Mouse (Mus musculus) hindbrain, embryonic 14.5 days (tissue): ENCODE data around the gene Zfp109. TPM values are rescaled to one million over a fixed set of nuclear protein-coding genes. Genes with fewer than 3 reads are reported as not detected.

Experiments used
- ATAC-seq: fragments of 200-750 bp; cut with Nextera tagmentation; 2 replicates; pipeline ENCODE4 v1.8.0; 2017; ENCODE audit warnings: moderate number of reproducible peaks, mild to moderate bottlenecking, moderate TSS enrichment, moderate library complexity; ENCODE audit not compliant: low FRiP score
- DNase-seq: peaks from one replicate; pipeline ENCODE4 v3.0.0-alpha.2; 2015; ENCODE audit warnings: low spot score
- H3K27ac ChIP-seq: fragments of 300-500 bp; sonication (generic); 2 replicates; pipeline ENCODE4 v1.5.1; 2014; ENCODE audit warnings: mild to moderate bottlenecking, moderate library complexity
- H3K27me3 ChIP-seq: fragments of 300-500 bp; sonication (generic); 2 replicates; pipeline ENCODE4 v1.6.1; 2014; ENCODE audit warnings: mild to moderate bottlenecking, low read length, mixed read lengths; ENCODE audit not compliant: control insufficient read depth, insufficient read depth
- H3K36me3 ChIP-seq: fragments of 300-500 bp; sonication (generic); replicated peaks from 2 replicates; pipeline ENCODE4 v1.6.1; 2014; ENCODE audit not compliant: control insufficient read depth, insufficient read depth
- H3K4me1 ChIP-seq: fragments of 300-500 bp; sonication (generic); replicated peaks from 2 replicates; pipeline ENCODE4 v1.6.1; 2014; ENCODE audit warnings: antibody characterized with exemption, low read length, mixed read lengths; ENCODE audit not compliant: control insufficient read depth, insufficient read depth
- H3K4me2 ChIP-seq: fragments of 300-500 bp; sonication (generic); replicated peaks from 2 replicates; pipeline ENCODE4 v1.6.1; 2014; ENCODE audit warnings: mild to moderate bottlenecking, moderate library complexity
- H3K4me3 ChIP-seq: fragments of 300-500 bp; sonication (generic); replicated peaks from 2 replicates; pipeline ENCODE4 v1.5.1; 2014; ENCODE audit warnings: mild to moderate bottlenecking, low read length
- H3K9ac ChIP-seq: fragments of 300-500 bp; sonication (generic); 2 replicates; pipeline ENCODE4 v1.6.1; 2014
- H3K9me3 ChIP-seq: fragments of 300-500 bp; sonication (generic); 2 replicates; pipeline ENCODE4 v1.6.1; 2016; ENCODE audit warnings: low read length; ENCODE audit not compliant: control insufficient read depth
- WGBS: fragments of 180-500 bp; shearing (Covaris S2); extraction: QIAGEN DNeasy Blood & Tissue Kit; methylation state at CpG from one replicate; pipeline ENCODE4 v1.1.7; 2014; 5-methylcytosine and 5-hydroxymethylcytosine counted together
- polyA plus RNA-seq: library from polyadenylated mRNA; unstranded; fragments of >200 nt; fragmentation: Nextera tagmentation; extraction: Ambion mirVana; gene quantifications from 2 replicates; pipeline ENCODE4 v1.2.1, GENCODE M21; 2014

The Zfp109 gene
- polyA plus RNA-seq, 1 experiment from 2014 or later: 2.9 TPM

GRCm38 (mm10) chr7:24269667-24270287, 32.4 kb upstream of the Zfp109 start:
- peaks cover 14% of the 10 kb centered on the region for H3K36me3 ChIP-seq
- peak overlapping the region; percentile 81; the same call in 1 of the 2 replicates for H3K27ac ChIP-seq
- WGBS: 38% methylated on average over 7 of the region's 7 CpGs
- peak overlapping the region; percentile 81 for H3K9ac ChIP-seq
- no peak for DNase-seq
- H3K27me3 ChIP-seq: no peaks in the 10 kb centered on the region
- H3K4me3 ChIP-seq: peak overlapping the region; percentile 65
- peak; percentile 64 for ATAC-seq
- peaks cover 5% of the 10 kb centered on the region for H3K4me1 ChIP-seq
- peak overlapping the region; percentile 74 for H3K4me2 ChIP-seq
- H3K9me3 ChIP-seq: no peaks in the 10 kb centered on the region

- Histone ChIP-seq H3K4me3 (no peak overlapping the region), H3K4me1 (peaks cover 5% of the 10 kb centered on the region), H3K27me3 (no peaks in the 10 kb centered on the region), H3K27ac (no peak overlapping the region), H3K9ac (no peak overlapping the region), H3K9me3 (no peaks in the 10 kb centered on the region), H3K4me2 (no peak overlapping the region), H3K36me3 (peaks cover 8% of the 10 kb centered on the region; the same call in 1 of the 2 replicates)
- DNase-seq (no peak), ATAC-seq (no peak)
- 80% methylated on average over 3 of the region's 3 CpGs for WGBS
These were observed 31.9 kb upstream of the Zfp109 start for GRCm38 (mm10) chr7:24269256-24269655.

GRCm38 (mm10) chr7:24268176-24269155, 31.1 kb upstream of the Zfp109 start:
- no peak for ATAC-seq
- Histone ChIP-seq H3K4me1 (peaks cover 5% of the 10 kb centered on the region), H3K9ac (no peak overlapping the region), H3K36me3 (0 out of 2 replicates have a peak, but pooled peaks cover under 1% of the 10 kb centered on the region), H3K27ac (no peak overlapping the region), H3K4me2 (no peak overlapping the region), H3K4me3 (no peak overlapping the region), H3K9me3 (no peaks in the 10 kb centered on the region), H3K27me3 (no peaks in the 10 kb centered on the region)
- no peak for DNase-seq
- 67% methylated on average over 24 of the region's 24 CpGs for WGBS

- ATAC-seq (no peak), DNase-seq (no peak)
- H3K9ac ChIP-seq: no peak overlapping the region
- H3K4me3 ChIP-seq: no peak overlapping the region
- 94% methylated on average over 4 of the region's 4 CpGs for WGBS
- H3K36me3 ChIP-seq: peaks cover 24% of the 10 kb centered on the region
- H3K27me3 ChIP-seq: no peaks in the 10 kb centered on the region
- H3K9me3 ChIP-seq: no peaks in the 10 kb centered on the region
- 0 out of 2 replicates have a peak, but pooled peaks cover 5% of the 10 kb centered on the region for H3K4me1 ChIP-seq
- H3K4me2 ChIP-seq: no peak overlapping the region
- H3K27ac ChIP-seq: no peak overlapping the region
These were observed 22.6 kb upstream of the Zfp109 start for GRCm38 (mm10) chr7:24260000-24260312.

GRCm38 (mm10) chr7:24259306-24259999, 22.1 kb upstream of the Zfp109 start:
- H3K4me2 ChIP-seq: no peak overlapping the region
- ATAC-seq (no peak), DNase-seq (no peak)
- no peak overlapping the region for H3K4me3 ChIP-seq
- no peaks in the 10 kb centered on the region for H3K27me3 ChIP-seq
- H3K4me1 ChIP-seq: 0 out of 2 replicates have a peak, but pooled peaks cover 7% of the 10 kb centered on the region
- WGBS: 92% methylated on average over 13 of the region's 13 CpGs
- H3K36me3 ChIP-seq: peaks cover 24% of the 10 kb centered on the region
- H3K9me3 ChIP-seq: no peaks in the 10 kb centered on the region
- H3K27ac ChIP-seq: no peak overlapping the region
- no peak overlapping the region for H3K9ac ChIP-seq

- no peaks in the 10 kb centered on the region for H3K9me3 ChIP-seq
- DNase-seq: peak; percentile 94
- H3K4me2 ChIP-seq: peak within 1 kb of the TSS; percentile 75
- H3K27ac ChIP-seq: 0 out of 2 replicates have a peak within 1 kb of the TSS, but pooled peaks have one; percentile 43
- H3K27me3 ChIP-seq: no peaks in the 10 kb centered on the region
- WGBS: 20% methylated on average over 21 of the region's 21 CpGs
- H3K4me1 ChIP-seq: peaks cover 7% of the 10 kb centered on the region; the same call in 1 of the 2 replicates
- ATAC-seq: peak; percentile 92
- peaks cover 3% of the 10 kb centered on the region; the same call in 1 of the 2 replicates for H3K36me3 ChIP-seq
- peak within 1 kb of the TSS; percentile 53 for H3K4me3 ChIP-seq
- peak within 1 kb of the TSS; percentile 68 for H3K9ac ChIP-seq
These were observed 17.5 kb upstream of the Zfp109 start, which contains the start of gene Zfp108 for GRCm38 (mm10) chr7:24254633-24255474. Gene Zfp108 (plus strand): TSS chr7:24254794.

GRCm38 (mm10) chr7:24253779-24254615, 16.6 kb upstream of the Zfp109 start:
- Histone ChIP-seq H3K4me1 (peaks cover 7% of the 10 kb centered on the region; the same call in 1 of the 2 replicates), H3K9me3 (no peaks in the 10 kb centered on the region), H3K4me2 (peak overlapping the region; percentile 75), H3K9ac (peak overlapping the region; percentile 68; the same call in 1 of the 2 replicates), H3K36me3 (no peaks in the 10 kb centered on the region), H3K27ac (0 out of 2 replicates have a peak overlapping the region, but pooled peaks have one; percentile 43), H3K4me3 (peak overlapping the region; percentile 53), H3K27me3 (no peaks in the 10 kb centered on the region)
- WGBS: 62% methylated on average over 9 of the region's 9 CpGs
- ATAC-seq (peak; percentile 64; the same call in 1 of the 2 replicates), DNase-seq (no peak)

GRCm38 (mm10) chr7:24211343-24211742, 26.0 kb downstream of the Zfp109 start, which contains the start of gene Zfp111:
Gene Zfp111 (minus strand): TSS chr7:24211443.
- no peak within 1 kb of the TSS for H3K9ac ChIP-seq
- H3K27me3 ChIP-seq: no peaks in the 10 kb centered on the region
- 0 out of 2 replicates have a peak, but pooled peaks cover 1% of the 10 kb centered on the region for H3K9me3 ChIP-seq
- 83% methylated on average over 5 of the region's 5 CpGs for WGBS
- 0 out of 2 replicates have a peak, but pooled peaks cover 3% of the 10 kb centered on the region for H3K4me1 ChIP-seq
- no peak within 1 kb of the TSS for H3K4me2 ChIP-seq
- no peak within 1 kb of the TSS for H3K4me3 ChIP-seq
- H3K27ac ChIP-seq: no peak within 1 kb of the TSS
- no peak for DNase-seq
- H3K36me3 ChIP-seq: no peaks in the 10 kb centered on the region
- no peak for ATAC-seq
